Mouse (Mus musculus) heart, embryonic 16.5 days (tissue): ENCODE results near the gene Col28a1. TPM values are rescaled to one million over a fixed set of nuclear protein-coding genes. Genes with fewer than 3 reads are reported as not detected.

Experiments
- ATAC-seq: fragments of 200-750 bp; cut with Nextera tagmentation; replicated peaks from 2 replicates; pipeline ENCODE4 v1.8.0; 2017; ENCODE audit warnings: moderate number of reproducible peaks; ENCODE audit not compliant: insufficient read depth, low FRiP score; ENCODE audit errors: extremely low read depth
- H3K27ac ChIP-seq: fragments of 300-500 bp; sonication (generic); 2 replicates; pipeline ENCODE4 v1.5.1; 2014; ENCODE audit warnings: mild to moderate bottlenecking, low read length, control low read depth, moderate library complexity
- H3K27me3 ChIP-seq: fragments of 300-500 bp; sonication (generic); 2 replicates; pipeline ENCODE4 v1.6.1; 2014; ENCODE audit warnings: low read length, mixed read lengths; ENCODE audit not compliant: control insufficient read depth, insufficient read depth
- H3K36me3 ChIP-seq: fragments of 300-500 bp; sonication (generic); 2 replicates; pipeline ENCODE4 v1.6.1; 2014; ENCODE audit not compliant: control insufficient read depth, insufficient read depth
- H3K4me1 ChIP-seq: fragments of 300-500 bp; sonication (generic); 2 replicates; pipeline ENCODE4 v1.6.1; 2014; ENCODE audit warnings: low read length, mixed read lengths; ENCODE audit not compliant: control insufficient read depth, insufficient read depth
- H3K4me2 ChIP-seq: fragments of 300-500 bp; sonication (generic); 2 replicates; pipeline ENCODE4 v1.6.1; 2014; ENCODE audit warnings: low read depth, mild to moderate bottlenecking, control low read depth, low read length
- H3K4me3 ChIP-seq: fragments of 300-500 bp; sonication (generic); 2 replicates; pipeline ENCODE4 v1.5.1; 2014; ENCODE audit warnings: mild to moderate bottlenecking, control low read depth, low read length
- H3K9ac ChIP-seq: fragments of 300-500 bp; sonication (generic); 2 replicates; pipeline ENCODE4 v1.6.1; 2014; ENCODE audit warnings: low read length, control low read depth
- H3K9me3 ChIP-seq: fragments of 300-500 bp; sonication (generic); replicated peaks from 2 replicates; pipeline ENCODE4 v1.6.1; 2016; ENCODE audit warnings: low read length; ENCODE audit not compliant: control insufficient read depth
- WGBS: fragments of 180-500 bp; shearing (Covaris S2); extraction: QIAGEN DNeasy Blood & Tissue Kit; methylation state at CpG from one replicate; pipeline ENCODE4 v1.1.7; 2014; 5-methylcytosine and 5-hydroxymethylcytosine counted together
- polyA plus RNA-seq: library from polyadenylated mRNA; unstranded; fragments of >200 nt; fragmentation: Nextera tagmentation; extraction: Ambion mirVana; gene quantifications from 2 replicates; pipeline ENCODE4 v1.2.1, GENCODE M21; 2015

Col28a1 gene
- 0.17 and 0.27 TPM in 2 replicates for polyA plus RNA-seq

- ATAC-seq, result no peak
- H3K4me3 ChIP-seq, result no peak within 1 kb of the TSS
- no peaks in the 10 kb centered on the region for H3K36me3 ChIP-seq
- H3K4me2 ChIP-seq, result no peak within 1 kb of the TSS
- peaks cover 5% of the 10 kb centered on the region; the same call in 1 of the 2 replicates for H3K9me3 ChIP-seq
- no peak within 1 kb of the TSS for H3K27ac ChIP-seq
- H3K4me1 ChIP-seq, result no peaks in the 10 kb centered on the region
- no peaks in the 10 kb centered on the region for H3K27me3 ChIP-seq
- H3K9ac ChIP-seq, result no peak within 1 kb of the TSS
These were observed at the start of gene Col28a1 for GRCm38 (mm10) chr6:8192517-8192916. TSS of gene Col28a1 (minus strand) at chr6:8192617.

GRCm38 (mm10) chr6:8228596-8228995, 36.2 kb upstream of the Col28a1 start:
- Histone ChIP-seq H3K36me3 (peaks cover 20% of the 10 kb centered on the region), H3K9ac (no peak overlapping the region), H3K4me3 (no peak overlapping the region), H3K9me3 (no peaks in the 10 kb centered on the region), H3K27ac (no peak overlapping the region), H3K27me3 (no peaks in the 10 kb centered on the region), H3K4me2 (no peak overlapping the region), H3K4me1 (no peaks in the 10 kb centered on the region)
- WGBS, result 85% methylated on average over 3 of the region's 3 CpGs
- no peak for ATAC-seq

GRCm38 (mm10) chr6:8227035-8227434, 34.6 kb upstream of the Col28a1 start:
- Histone ChIP-seq H3K4me3 (no peak overlapping the region), H3K27ac (no peak overlapping the region), H3K9me3 (no peaks in the 10 kb centered on the region), H3K9ac (no peak overlapping the region), H3K27me3 (no peaks in the 10 kb centered on the region), H3K36me3 (peaks cover 19% of the 10 kb centered on the region), H3K4me2 (no peak overlapping the region), H3K4me1 (no peaks in the 10 kb centered on the region)
- WGBS, result 77% methylated on average over 3 of the region's 3 CpGs
- no peak for ATAC-seq

DNA sequence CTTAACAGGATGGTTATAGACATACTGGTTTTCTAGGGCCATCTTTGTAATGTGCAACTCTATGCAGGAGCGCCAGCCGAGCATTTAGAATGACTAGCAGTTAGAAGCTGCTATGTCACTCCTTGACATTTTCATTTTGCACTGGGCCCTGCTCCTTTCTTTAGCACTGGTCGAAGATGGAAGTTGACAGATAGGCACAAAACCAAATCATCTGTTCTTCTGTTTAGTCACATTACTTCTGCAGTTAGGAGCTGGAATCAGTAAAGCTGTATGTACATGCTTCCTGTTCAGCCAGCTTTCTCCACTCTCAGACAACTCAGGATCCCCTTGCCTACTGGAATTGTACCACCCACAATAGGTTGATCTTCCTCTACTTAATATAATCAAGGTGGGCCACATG, 18.2 kb upstream of the Col28a1 start:
- Histone ChIP-seq H3K4me1 (peaks cover 9% of the 10 kb centered on the region), H3K27ac (no peak overlapping the region), H3K4me2 (no peak overlapping the region), H3K9ac (no peak overlapping the region), H3K36me3 (peaks cover 10% of the 10 kb centered on the region), H3K9me3 (no peaks in the 10 kb centered on the region), H3K4me3 (no peak overlapping the region), H3K27me3 (no peaks in the 10 kb centered on the region)
- no peak for ATAC-seq
- 81% methylated on average over 3 of the region's 3 CpGs for WGBS

DNA sequence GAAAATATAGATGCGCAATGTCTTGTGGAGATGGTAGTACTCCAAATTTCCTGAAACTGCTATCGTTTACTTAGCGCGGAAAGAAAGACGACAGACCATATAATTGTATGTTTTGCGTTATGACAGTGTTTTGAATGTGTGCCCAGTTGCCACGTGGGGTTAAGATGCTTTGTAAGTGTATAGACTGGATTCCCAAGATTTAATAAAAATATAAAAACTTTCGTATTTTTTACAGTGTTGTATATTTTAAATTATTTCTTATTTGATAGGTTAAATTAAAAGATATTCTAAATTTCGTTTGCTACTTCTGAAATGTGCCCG, 17.4 kb upstream of the Col28a1 start:
- H3K9me3 ChIP-seq, result no peaks in the 10 kb centered on the region
- H3K4me1 ChIP-seq, result peaks cover 9% of the 10 kb centered on the region
- no peak for ATAC-seq
- H3K27me3 ChIP-seq, result no peaks in the 10 kb centered on the region
- peak overlapping the region; percentile 87 for H3K4me2 ChIP-seq
- H3K36me3 ChIP-seq, result peaks cover 2% of the 10 kb centered on the region
- H3K4me3 ChIP-seq, result peak overlapping the region; percentile 86
- 11% methylated on average over 10 of the region's 10 CpGs for WGBS
- H3K9ac ChIP-seq, result peak overlapping the region; percentile 95
- H3K27ac ChIP-seq, result peak overlapping the region; percentile 94

- ATAC-seq, result peak; percentile 98
- peak within 1 kb of the TSS; percentile 95 for H3K9ac ChIP-seq
- no peaks in the 10 kb centered on the region for H3K36me3 ChIP-seq
- H3K4me1 ChIP-seq, result peaks cover 9% of the 10 kb centered on the region
- H3K4me2 ChIP-seq, result peak within 1 kb of the TSS; percentile 87
- no peaks in the 10 kb centered on the region for H3K27me3 ChIP-seq
- 0% methylated on average over 81 of the region's 90 CpGs for WGBS
- peak within 1 kb of the TSS; percentile 86 for H3K4me3 ChIP-seq
- peak within 1 kb of the TSS; percentile 94 for H3K27ac ChIP-seq
- H3K9me3 ChIP-seq, result no peaks in the 10 kb centered on the region
These were observed 16.8 kb upstream of the Col28a1 start, which contains the start of gene Mios for GRCm38 (mm10) chr6:8209047-8209865. TSS of gene Mios (plus strand) at chr6:8209222.

DNA sequence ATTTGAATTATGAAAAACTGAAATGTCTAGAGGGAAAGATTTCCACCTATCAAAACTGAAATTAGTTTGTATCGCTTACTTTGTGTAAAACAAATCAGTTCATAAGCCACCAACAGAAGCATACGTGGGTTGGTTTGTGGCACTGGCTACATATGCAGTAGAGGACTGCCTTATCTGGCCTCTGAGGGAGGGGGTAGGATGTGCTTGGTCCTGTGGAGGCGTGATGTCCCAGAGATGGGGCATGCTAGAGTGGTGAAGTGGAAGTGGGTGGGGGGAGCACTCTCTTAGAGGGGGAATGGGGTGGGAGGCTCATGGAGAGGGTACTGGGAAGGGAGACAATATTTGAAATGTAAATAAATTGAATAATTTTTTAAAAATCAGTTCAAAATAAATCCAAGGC, 2.5 kb downstream of the Col28a1 start:
- no peaks in the 10 kb centered on the region for H3K27me3 ChIP-seq
- no peak overlapping the region for H3K9ac ChIP-seq
- no peak overlapping the region for H3K4me2 ChIP-seq
- no peak overlapping the region for H3K4me3 ChIP-seq
- H3K9me3 ChIP-seq, result no peaks in the 10 kb centered on the region
- WGBS, result 51% methylated on average over 3 of the region's 3 CpGs
- no peak for ATAC-seq
- H3K27ac ChIP-seq, result no peak overlapping the region
- no peaks in the 10 kb centered on the region for H3K4me1 ChIP-seq
- H3K36me3 ChIP-seq, result no peaks in the 10 kb centered on the region

GRCm38 (mm10) chr6:8188599-8189233, 3.7 kb downstream of the Col28a1 start:
- Histone ChIP-seq H3K4me3 (no peak overlapping the region), H3K27me3 (no peaks in the 10 kb centered on the region), H3K9ac (no peak overlapping the region), H3K27ac (no peak overlapping the region), H3K9me3 (no peaks in the 10 kb centered on the region), H3K4me1 (no peaks in the 10 kb centered on the region), H3K4me2 (no peak overlapping the region), H3K36me3 (no peaks in the 10 kb centered on the region)
- 94% methylated on average over 3 of the region's 3 CpGs for WGBS
- ATAC-seq, result no peak

DNA sequence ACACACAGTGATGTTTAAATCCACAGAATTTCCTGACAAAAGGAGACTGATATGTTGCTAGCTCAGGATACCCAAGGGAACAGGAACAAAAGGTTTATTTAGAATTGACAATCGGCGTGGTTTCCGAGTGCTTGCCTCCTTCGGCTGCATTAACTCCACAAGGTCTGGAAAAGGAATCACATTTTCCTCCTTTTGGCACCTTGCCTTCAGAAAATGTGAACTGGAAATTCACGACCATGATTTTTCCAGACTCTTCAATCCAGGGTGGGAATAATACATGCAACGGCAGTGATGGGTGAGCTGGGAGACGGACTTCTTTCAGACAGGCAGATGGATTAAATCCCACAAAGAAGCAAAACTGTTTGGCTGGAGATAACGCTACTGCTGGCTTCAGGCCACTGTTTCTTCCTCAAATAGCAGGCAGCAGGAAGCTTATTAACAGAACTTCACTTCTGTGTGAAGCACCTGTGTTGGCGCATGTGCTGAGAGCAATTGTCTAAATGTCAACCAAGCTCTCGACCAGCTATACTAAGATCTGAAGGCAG, 13.9 kb downstream of the Col28a1 start:
- no peaks in the 10 kb centered on the region for H3K9me3 ChIP-seq
- no peak overlapping the region for H3K4me3 ChIP-seq
- no peak overlapping the region for H3K9ac ChIP-seq
- peaks cover 8% of the 10 kb centered on the region for H3K4me1 ChIP-seq
- no peak for ATAC-seq
- no peaks in the 10 kb centered on the region for H3K36me3 ChIP-seq
- H3K27me3 ChIP-seq, result no peaks in the 10 kb centered on the region
- WGBS, result 28% methylated on average over 10 of the region's 10 CpGs
- peak overlapping the region; percentile 33; the same call in 1 of the 2 replicates for H3K4me2 ChIP-seq
- H3K27ac ChIP-seq, result no peak overlapping the region
